Comparison of ENCODE assay signal across 24 mouse cellular contexts in genomic region chr16:75990173-75990572, GRCm38 (mm10).
"Had no signal": no experiment of that assay in that cellular context is flagged by ENCODE, and none has a peak within 500 bp of the region (broad histone marks: within the 10 kb centered on the region; RNA-seq: fewer than 3 reads in every experiment).

No protein-coding gene starts in this region.

- H3K27me3 ChIP-seq: kidney, embryonic 15.5 days; limb, embryonic 12.5 days; liver, embryonic 13.5 days; megakaryocyte, embryonic 14.5 days; midbrain, embryonic 13.5 days had no signal

- H3K27ac ChIP-seq: kidney, embryonic 15.5 days; layer of hippocampus, adult 2 months; left cerebral cortex, adult 2 months; limb, embryonic 12.5 days; liver, embryonic 13.5 days; midbrain, embryonic 10.5 days; midbrain, embryonic 13.5 days; stomach, postnatal 0 days had no signal

- H3K36me3 ChIP-seq: kidney, embryonic 15.5 days; limb, embryonic 12.5 days; liver, embryonic 13.5 days; midbrain, embryonic 10.5 days; midbrain, embryonic 13.5 days had no signal

- H3K4me1 ChIP-seq: kidney, embryonic 15.5 days; limb, embryonic 12.5 days; liver, embryonic 13.5 days; midbrain, embryonic 10.5 days; midbrain, embryonic 13.5 days had no signal

- H3K9me3 ChIP-seq: kidney, embryonic 15.5 days; limb, embryonic 12.5 days; liver, embryonic 13.5 days; midbrain, embryonic 10.5 days; midbrain, embryonic 13.5 days had no signal

- ATAC-seq: inflammation-experienced regulatory T-cells, adult 6 months; intestine, embryonic 16.5 days; midbrain, embryonic 13.5 days; midbrain, embryonic 16.5 days had no signal

- H3K4me2 ChIP-seq: kidney, embryonic 15.5 days; limb, embryonic 12.5 days; liver, embryonic 13.5 days; midbrain, embryonic 13.5 days had no signal

- DNase-seq: kidney, adult 18-20 months; kidney, postnatal 25 days; layer of hippocampus, postnatal 36 days; liver; liver, embryonic 13.5 days; lung, adult 2 months; lung, postnatal 14 days; lung, postnatal 4 days; right cerebral cortex, adult 18-20 months; right cerebral cortex, postnatal 14 days; right cerebral cortex, postnatal 4 days; thymus, adult 2 months; thymus, postnatal 25 days had no signal

- H3K4me3 ChIP-seq: kidney, embryonic 15.5 days; layer of hippocampus, adult 2 months; left cerebral cortex, adult 2 months; limb, embryonic 12.5 days; liver, embryonic 13.5 days; megakaryocyte, embryonic 14.5 days; midbrain, embryonic 10.5 days; midbrain, embryonic 13.5 days had no signal

- H3K9ac ChIP-seq: kidney, embryonic 15.5 days; limb, embryonic 12.5 days; liver, embryonic 13.5 days; midbrain, embryonic 13.5 days had no signal
